Mouse (Mus musculus) kidney, adult 2 months (tissue): Measurements from ENCODE around the gene 2010300C02Rik.

Experiments
- CTCF ChIP-seq: fragments of 200-500 bp; conservative IDR thresholded peaks from 2 replicates; pipeline ENCODE4 v1.5.1; 2011; ENCODE audit warnings: low read depth, mild to moderate bottlenecking, control low read depth, low read length, moderate library complexity, mixed read lengths; ENCODE audit not compliant: insufficient read depth, insufficient read length
- POLR2A ChIP-seq: fragments of 200-500 bp; IDR thresholded peaks from one replicate; pipeline ENCODE4 v1.6.1; 2011; ENCODE audit warnings: low read depth, low read length, control low read depth

DNA sequence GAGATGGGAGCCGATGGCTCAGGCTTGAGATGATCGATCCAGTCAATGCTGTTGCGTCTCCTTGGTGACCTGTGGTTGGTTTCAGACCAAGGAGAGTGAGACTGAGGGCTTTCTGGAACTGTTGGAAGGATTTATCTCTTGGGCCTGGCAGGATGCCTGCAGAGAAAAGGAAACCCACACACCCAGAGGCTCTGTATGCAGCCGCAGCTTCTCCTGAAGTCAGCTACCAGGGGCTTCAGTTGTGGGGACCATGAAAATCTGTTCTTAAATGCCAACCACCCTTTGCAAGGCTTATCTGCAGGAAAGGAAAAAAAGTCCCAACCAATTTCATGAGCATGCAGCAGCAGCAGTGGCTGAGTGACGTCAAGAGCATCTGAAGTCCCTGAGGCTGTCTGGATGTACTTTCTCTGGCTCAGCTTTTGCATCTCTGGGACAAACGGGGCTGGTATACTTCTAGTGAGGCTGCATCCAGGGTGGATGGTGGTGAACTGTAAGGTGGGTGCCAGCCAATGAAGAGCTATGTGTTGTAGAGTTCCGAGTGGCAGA is 42.8 kb downstream of the 2010300C02Rik start:
- no peak for TF ChIP-seq POLR2A
- TF ChIP-seq CTCF, result no peak
